Mouse (Mus musculus) MEL (cell line): Measurements from ENCODE around the gene Gm42417. TPM values are rescaled to one million over a fixed set of nuclear protein-coding genes. Genes with fewer than 3 reads are reported as not detected.

Experiments used
- DNase-seq: peaks from one replicate; pipeline ENCODE4 v3.0.0; 2011; ENCODE audit warnings: low read depth, low spot score
- H3K27ac ChIP-seq: 2 replicates; pipeline ENCODE4 v1.5.1; 2012; ENCODE audit warnings: low read depth, mild to moderate bottlenecking, control low read depth, low read length, moderate library complexity; ENCODE audit not compliant: control insufficient read depth
- H3K27me3 ChIP-seq, 2 experiments: fragments of 150-350 bp in 1 of 2; sonication (generic) in 1 of 2; 2 replicates each; pipeline ENCODE4 v1.6.1; 2012; ENCODE audit warnings: low read length in 2 of 2, mild to moderate bottlenecking in 2 of 2, improper control_type of control experiment in 1 of 2, moderate library complexity in 1 of 2; ENCODE audit not compliant: insufficient read depth in 2 of 2, control insufficient read depth in 1 of 2
- H3K36me3 ChIP-seq, 2 experiments: 2 replicates each; pipeline ENCODE4 v1.6.1; 2012 to 2014; ENCODE audit warnings: low read length in 2 of 2, improper control_type of control experiment in 1 of 2, inconsistent platforms in 1 of 2, mild to moderate bottlenecking in 1 of 2; ENCODE audit not compliant: insufficient read depth in 2 of 2, control insufficient read depth in 1 of 2
- H3K4me1 ChIP-seq, 2 experiments: fragments of 150-350 bp in 1 of 2; sonication (generic) in 1 of 2; 2 replicates each; pipeline ENCODE4 v1.6.1; 2012; ENCODE audit warnings: low read length in 2 of 2, improper control_type of control experiment in 1 of 2, mild to moderate bottlenecking in 1 of 2; ENCODE audit not compliant: insufficient read depth in 2 of 2, control insufficient read depth in 1 of 2
- H3K4me3 ChIP-seq, 2 experiments: fragments of 150-350 bp in 1 of 2; sonication (generic) in 1 of 2; 2 replicates each; pipeline ENCODE4 v1.5.1; 2012; ENCODE audit warnings: low read depth in 2 of 2, low read length in 2 of 2, mild to moderate bottlenecking in 2 of 2, moderate library complexity in 2 of 2, control low read depth in 1 of 2, improper control_type of control experiment in 1 of 2; ENCODE audit not compliant: control insufficient read depth in 1 of 2, insufficient read depth in 1 of 2
- H3K79me2 ChIP-seq: 2 replicates; pipeline ENCODE4 v1.6.1; 2012; ENCODE audit warnings: mild to moderate bottlenecking, low read length, moderate library complexity; ENCODE audit not compliant: control insufficient read depth, poor library complexity, insufficient read depth
- H3K9ac ChIP-seq: 2 replicates; pipeline ENCODE4 v1.6.1; 2012; ENCODE audit warnings: low read depth, mild to moderate bottlenecking, control low read depth, low read length, moderate library complexity; ENCODE audit not compliant: control insufficient read depth, poor library complexity, severe bottlenecking
- H3K9me3 ChIP-seq: fragments of 150-350 bp; sonication (generic); replicated peaks from 2 replicates; pipeline ENCODE4 v1.6.1; 2012; ENCODE audit warnings: mild to moderate bottlenecking, low read length, improper control_type of control experiment, moderate library complexity; ENCODE audit not compliant: insufficient read depth
- BHLHE40 ChIP-seq: IDR thresholded peaks from 2 replicates; pipeline ENCODE4 v1.6.1; 2012; ENCODE audit warnings: low read depth, mild to moderate bottlenecking, inconsistent platforms, low read length, improper control_type of control experiment, borderline replicate concordance
- CHD1 ChIP-seq: IDR thresholded peaks from 2 replicates; pipeline ENCODE4 v1.6.1; 2012; ENCODE audit warnings: low read depth, mild to moderate bottlenecking, inconsistent platforms, low read length, improper control_type of control experiment
- CHD2 ChIP-seq: IDR thresholded peaks from 2 replicates; pipeline ENCODE4 v1.6.1; 2011; ENCODE audit warnings: low read length, improper control_type of control experiment
- CTCF ChIP-seq, 3 experiments: IDR thresholded peaks in 2 of 3; conservative IDR thresholded peaks in 1 of 3; 2 replicates each; pipeline ENCODE4 v1.5.1; 2011 to 2012; ENCODE audit warnings: low read length in 3 of 3, low read depth in 2 of 3, mild to moderate bottlenecking in 2 of 3, improper control_type of control experiment in 1 of 3, inconsistent platforms in 1 of 3, mixed read lengths in 1 of 3, moderate library complexity in 1 of 3; ENCODE audit not compliant: control insufficient read depth in 1 of 3, insufficient read depth in 1 of 3, poor library complexity in 1 of 3, severe bottlenecking in 1 of 3
- E2F4 ChIP-seq: IDR thresholded peaks from 2 replicates; pipeline ENCODE4 v1.6.1; 2011; ENCODE audit warnings: low read depth, low read length, improper control_type of control experiment, borderline replicate concordance
- EP300 ChIP-seq, 2 experiments: IDR thresholded peaks; 2 replicates each; pipeline ENCODE4 v1.6.1; 2011; ENCODE audit warnings: improper control_type of control experiment in 2 of 2, low read length in 2 of 2, low read depth in 1 of 2, mild to moderate bottlenecking in 1 of 2
- ETS1 ChIP-seq: IDR thresholded peaks from 2 replicates; pipeline ENCODE4 v1.6.1; 2012; ENCODE audit warnings: low read depth, mild to moderate bottlenecking, inconsistent platforms, low read length, improper control_type of control experiment, moderate library complexity
- GABPA ChIP-seq: IDR thresholded peaks from 2 replicates; pipeline ENCODE4 v1.6.1; 2012; ENCODE audit warnings: low read depth, mild to moderate bottlenecking, inconsistent platforms, low read length, improper control_type of control experiment, moderate library complexity
- GATA1 ChIP-seq: IDR thresholded peaks from 2 replicates; pipeline ENCODE4 v1.6.1; 2011; ENCODE audit warnings: low read depth, low read length, improper control_type of control experiment
- JUND ChIP-seq: IDR thresholded peaks from 2 replicates; pipeline ENCODE4 v1.6.1; 2011; ENCODE audit warnings: low read depth, mild to moderate bottlenecking, improper control_type of control experiment, low read length
- MAZ ChIP-seq: IDR thresholded peaks from 2 replicates; pipeline ENCODE4 v1.6.1; 2012; ENCODE audit warnings: low read depth, mild to moderate bottlenecking, inconsistent platforms, low read length, improper control_type of control experiment
- MXI1 ChIP-seq: IDR thresholded peaks from 2 replicates; pipeline ENCODE4 v1.6.1; 2011; ENCODE audit warnings: mild to moderate bottlenecking, low read depth, low read length, improper control_type of control experiment
- MYC ChIP-seq: IDR thresholded peaks from 2 replicates; pipeline ENCODE4 v1.6.1; 2011; ENCODE audit warnings: low read depth, mild to moderate bottlenecking, low read length, improper control_type of control experiment, moderate library complexity
- NELFE ChIP-seq: IDR thresholded peaks from 2 replicates; pipeline ENCODE4 v1.6.1; 2011; ENCODE audit warnings: low read depth, low read length, improper control_type of control experiment
- POLR2A ChIP-seq, 2 experiments: IDR thresholded peaks; 2 replicates each; pipeline ENCODE4 v1.6.1; 2011 to 2012; ENCODE audit warnings: low read length in 2 of 2, mild to moderate bottlenecking in 2 of 2, control low read depth in 1 of 2, improper control_type of control experiment in 1 of 2, low read depth in 1 of 2, moderate library complexity in 1 of 2; ENCODE audit not compliant: control insufficient read depth in 1 of 2, insufficient read depth in 1 of 2, poor library complexity in 1 of 2
- POLR2AphosphoS2 ChIP-seq: IDR thresholded peaks from 2 replicates; pipeline ENCODE4 v1.6.1; 2011; ENCODE audit warnings: low read length, improper control_type of control experiment
- POLR2AphosphoS5 ChIP-seq: IDR thresholded peaks from 2 replicates; pipeline ENCODE4 v1.6.1; 2012; ENCODE audit warnings: low read depth, borderline replicate concordance, mild to moderate bottlenecking, inconsistent platforms, low read length, moderate library complexity, mixed read lengths
- TAL1 ChIP-seq: IDR thresholded peaks from 2 replicates; pipeline ENCODE4 v1.6.1; 2012; ENCODE audit warnings: mild to moderate bottlenecking, inconsistent platforms, low read length, moderate library complexity, mixed read lengths
- TBP ChIP-seq: IDR thresholded peaks from 2 replicates; pipeline ENCODE4 v1.8.0; 2011; ENCODE audit warnings: low read depth, low read length, improper control_type of control experiment
- UBTF ChIP-seq: IDR thresholded peaks from 2 replicates; pipeline ENCODE4 v1.6.1; 2012; ENCODE audit warnings: low read depth, mild to moderate bottlenecking, inconsistent platforms, low read length, improper control_type of control experiment, moderate library complexity, borderline replicate concordance; ENCODE audit not compliant: insufficient read depth
- USF1 ChIP-seq: IDR thresholded peaks from 2 replicates; pipeline ENCODE4 v1.6.1; 2014; ENCODE audit warnings: low read depth, mild to moderate bottlenecking, inconsistent platforms, low read length, improper control_type of control experiment, moderate library complexity
- USF2 ChIP-seq, 2 experiments: IDR thresholded peaks; 2 replicates each; pipeline ENCODE4 v1.6.1; 2011 to 2012; ENCODE audit warnings: improper control_type of control experiment in 2 of 2, low read length in 2 of 2, borderline replicate concordance in 1 of 2, inconsistent platforms in 1 of 2, low read depth in 1 of 2, mild to moderate bottlenecking in 1 of 2; ENCODE audit not compliant: insufficient read depth in 1 of 2
- ZC3H11A ChIP-seq: IDR thresholded peaks from 2 replicates; pipeline ENCODE4 v1.6.1; 2012; ENCODE audit warnings: low read depth, mild to moderate bottlenecking, inconsistent platforms, low read length, improper control_type of control experiment
- ZKSCAN1 ChIP-seq: IDR thresholded peaks from 2 replicates; pipeline ENCODE4 v1.6.1; 2012; ENCODE audit warnings: low read depth, mild to moderate bottlenecking, inconsistent platforms, low read length, improper control_type of control experiment, moderate library complexity
- ZMIZ1 ChIP-seq: IDR thresholded peaks from 2 replicates; pipeline ENCODE4 v1.6.1; 2012; ENCODE audit warnings: low read depth, mild to moderate bottlenecking, inconsistent platforms, low read length, improper control_type of control experiment, moderate library complexity
- polyA plus RNA-seq, 2 experiments: library from polyadenylated mRNA; stranded (reverse) in 1 of 2; unstranded in 1 of 2; fragments of >175 nt in 1 of 2; fragments of >200 nt in 1 of 2; gene quantifications; 2 replicates each; pipeline versions ENCODE4 v1.2.1 to v1.2.4; 2012; ENCODE audit warnings: low replicate concordance in 2 of 2, low read depth in 1 of 2; ENCODE audit not compliant: insufficient read length in 2 of 2, insufficient read depth in 1 of 2, missing spikeins in 1 of 2
- total RNA-seq: library from RNA; depleted of rRNA; stranded (reverse); fragments of 300-350 nt; gene quantifications from 2 replicates; pipeline ENCODE4 v1.2.3, GENCODE M21; 2012

Gene Gm42417
- total and polyA plus RNA-seq, 3 experiments: 0.74 TPM; not detected in 2

GRCm38 (mm10) chr1:36586288-36586687 lies 47.1 kb upstream of the Gm42417 start:
- no peaks in the 10 kb centered on the region for H3K4me1 ChIP-seq
- H3K27me3 ChIP-seq: no peaks in the 10 kb centered on the region; a peak in 1 of 4 replicates
- no peaks in the 10 kb centered on the region for H3K36me3 ChIP-seq

GRCm38 (mm10) chr1:36583408-36584116 lies 44.3 kb upstream of the Gm42417 start:
- no peaks in the 10 kb centered on the region for H3K4me1 ChIP-seq
- no peak for DNase-seq
- H3K9ac ChIP-seq: no peak overlapping the region
- no peaks in the 10 kb centered on the region; a peak in 1 of 4 replicates for H3K27me3 ChIP-seq
- H3K79me2 ChIP-seq: no peaks in the 10 kb centered on the region
- H3K36me3 ChIP-seq: no peaks in the 10 kb centered on the region
- TF ChIP-seq CHD1 (no peak), MYC (no peak), TAL1 (no peak), ZKSCAN1 (no peak), POLR2AphosphoS2 (no peak), TBP (no peak), JUND (no peak), POLR2A (IDR thresholded peaks at IDR 0.05; ENCODE audit: control insufficient read depth in 1 of 2, insufficient read depth in 1 of 2, low read depth in 1 of 2, low read length in 2 of 2, poor library complexity in 1 of 2) (no peak), MAZ (no peak), MXI1 (no peak), USF1 (no peak), UBTF (no peak), NELFE (no peak), EP300 (IDR thresholded peaks at IDR 0.05; ENCODE audit: low read depth in 1 of 2, low read length in 2 of 2) (no peak), GABPA (no peak), POLR2AphosphoS5 (no peak)
- no peak overlapping the region for H3K4me3 ChIP-seq
- no peaks in the 10 kb centered on the region for H3K9me3 ChIP-seq
- no peak overlapping the region for H3K27ac ChIP-seq

More at GRCm38 (mm10) chr1:36586288-36586687, 47.1 kb upstream of the Gm42417 start:
- DNase-seq: no peak
- Histone ChIP-seq H3K9ac (no peak overlapping the region), H3K4me3 (no peak overlapping the region), H3K79me2 (no peaks in the 10 kb centered on the region), H3K9me3 (no peaks in the 10 kb centered on the region), H3K27ac (no peak overlapping the region)
- no peak for TF ChIP-seq GABPA
- no peak for TF ChIP-seq ETS1
- TF ChIP-seq E2F4: no peak
- TF ChIP-seq CTCF (IDR thresholded peaks at IDR 0.05 in 2 of 3, conservative IDR thresholded peaks at IDR 0.05 in 1 of 3; ENCODE audit: control insufficient read depth in 1 of 3, insufficient read depth in 1 of 3, low read depth in 2 of 3, low read length in 3 of 3, poor library complexity in 1 of 3, severe bottlenecking in 1 of 3): no peak
- TF ChIP-seq ZMIZ1: no peak
- no peak for TF ChIP-seq BHLHE40
- TF ChIP-seq NELFE: no peak
- TF ChIP-seq ZC3H11A: no peak
- TF ChIP-seq CHD2: no peak
- no peak for TF ChIP-seq TAL1
- no peak for TF ChIP-seq MYC
- no peak for TF ChIP-seq UBTF
- TF ChIP-seq GATA1: no peak
- TF ChIP-seq USF2 (IDR thresholded peaks at IDR 0.05; ENCODE audit: borderline replicate concordance in 1 of 2, insufficient read depth in 1 of 2, low read depth in 1 of 2, low read length in 2 of 2): no peak
- no peak for TF ChIP-seq MAZ
